Mouse (Mus musculus) gonadal fat pad, adult 2 months (tissue): ENCODE results near the gene Pik3ca. TPM values are rescaled to one million over a fixed set of nuclear protein-coding genes. Genes with fewer than 3 reads are reported as not detected.

Experiments used
- DNase-seq: peaks from one replicate; pipeline ENCODE4 v3.0.0-alpha.2; 2012; ENCODE audit warnings: low read depth
- polyA plus RNA-seq: library from polyadenylated mRNA; depleted of rRNA; stranded (reverse); fragments of >200 nt; gene quantifications from 2 replicates; pipeline ENCODE4 v1.2.3, GENCODE M21; 2012

The Pik3ca gene
- polyA plus RNA-seq, 1 experiment = 8.0 TPM

DNA sequence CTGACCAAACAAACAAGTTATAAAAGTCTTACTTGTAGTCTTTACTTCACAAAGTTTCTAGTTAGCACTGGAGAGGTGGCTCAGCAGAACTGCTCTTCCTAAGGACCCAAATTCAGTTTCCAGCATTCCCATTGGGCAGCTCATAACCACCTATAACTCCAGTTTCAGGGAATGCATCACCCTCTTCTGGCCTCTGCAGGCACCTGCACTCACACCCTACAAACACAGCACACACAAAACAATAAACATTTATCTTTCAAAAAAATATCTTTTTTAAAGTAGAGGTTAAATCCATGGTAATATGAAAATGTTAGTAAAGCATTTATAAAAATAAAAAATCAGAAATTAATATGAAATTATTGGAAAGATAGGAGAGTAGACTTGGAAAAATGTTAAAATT is 44.2 kb downstream of the Pik3ca start:
- DNase-seq = no peak

DNA sequence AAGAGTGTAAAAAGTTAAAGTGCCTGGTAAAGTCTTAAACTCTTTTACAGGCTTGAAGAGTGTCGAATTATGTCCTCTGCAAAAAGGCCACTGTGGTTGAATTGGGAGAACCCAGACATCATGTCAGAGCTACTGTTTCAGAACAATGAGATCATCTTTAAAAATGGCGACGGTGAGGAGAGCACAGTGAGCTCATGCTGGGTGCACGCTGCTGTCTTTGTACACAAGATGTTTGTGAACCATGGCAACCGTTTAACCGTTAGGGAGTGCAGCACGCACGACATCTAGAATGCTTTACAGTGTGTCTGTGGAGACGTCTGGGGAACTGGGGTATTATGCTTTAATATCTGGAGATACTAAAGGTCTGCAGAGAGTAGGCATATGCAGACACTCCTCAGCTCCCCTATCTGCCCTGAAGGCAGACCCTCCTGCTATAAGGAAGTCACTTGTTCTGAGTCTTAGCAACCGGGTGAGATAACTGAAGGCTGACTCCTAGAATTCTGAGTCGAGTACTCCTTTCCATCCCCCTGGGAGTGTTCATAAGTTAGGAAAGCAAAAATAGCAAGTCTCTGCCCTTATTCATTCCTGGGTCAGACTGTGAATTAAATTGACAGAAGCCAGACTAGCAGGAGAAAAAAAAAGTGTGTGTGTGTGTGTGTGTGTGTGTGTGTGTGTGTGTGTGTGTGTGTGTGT is 57.0 kb downstream of the Pik3ca start:
- DNase-seq = no peak

DNA sequence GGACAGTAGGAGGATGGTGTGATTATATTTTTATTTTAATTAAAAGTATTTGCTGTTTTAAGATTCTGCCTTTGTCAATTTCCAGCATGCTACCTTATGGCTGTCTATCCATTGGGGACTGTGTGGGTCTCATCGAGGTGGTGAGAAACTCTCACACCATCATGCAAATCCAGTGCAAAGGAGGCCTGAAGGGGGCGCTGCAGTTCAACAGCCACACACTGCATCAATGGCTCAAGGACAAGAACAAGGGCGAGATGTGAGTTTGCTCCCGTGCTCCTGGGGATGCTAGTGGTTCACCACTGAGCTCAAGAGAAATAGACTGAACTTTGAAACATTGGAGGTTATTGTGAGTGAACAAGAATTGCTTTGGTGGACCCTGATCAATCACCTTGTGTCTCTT is 62.3 kb downstream of the Pik3ca start:
- no peak for DNase-seq

DNA sequence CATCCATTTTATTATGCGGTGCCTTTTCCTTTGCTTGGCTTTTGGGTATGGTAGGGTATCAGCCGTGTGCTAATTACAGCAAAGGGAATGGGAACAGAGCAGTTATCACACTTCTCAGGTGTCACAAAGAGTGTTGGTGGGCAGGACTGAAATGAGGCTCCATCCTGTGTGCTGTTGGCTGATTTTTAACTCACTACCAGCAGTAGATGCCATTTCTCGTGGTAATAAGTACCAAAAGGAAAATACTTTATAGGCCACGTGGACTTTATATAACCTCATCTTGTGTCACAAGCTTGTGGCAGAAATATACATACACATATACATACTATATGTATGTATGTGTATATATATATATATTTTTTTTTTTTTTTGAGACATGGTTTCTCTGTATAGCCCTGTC is 69.8 kb downstream of the Pik3ca start:
- no peak for DNase-seq

DNA sequence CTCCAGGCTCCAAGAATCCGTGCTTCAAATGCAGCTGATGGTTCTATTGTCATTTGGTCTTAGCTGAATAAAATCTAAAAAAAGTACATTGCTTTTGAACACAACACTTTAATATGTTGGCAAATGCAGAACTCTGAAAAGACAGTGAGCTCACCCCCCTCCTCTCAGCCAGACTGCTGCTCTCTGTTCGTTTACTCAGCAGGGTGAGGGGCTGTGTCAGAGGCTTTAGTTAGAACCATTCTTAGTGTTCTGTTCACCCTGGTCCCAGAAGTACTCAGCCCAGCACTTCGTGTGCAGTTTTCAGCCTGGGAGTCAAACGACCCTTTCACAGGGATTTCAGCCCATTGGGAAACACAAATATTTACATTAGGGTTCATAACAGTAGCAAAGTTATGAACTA is 70.9 kb downstream of the Pik3ca start:
- no peak for DNase-seq

DNA sequence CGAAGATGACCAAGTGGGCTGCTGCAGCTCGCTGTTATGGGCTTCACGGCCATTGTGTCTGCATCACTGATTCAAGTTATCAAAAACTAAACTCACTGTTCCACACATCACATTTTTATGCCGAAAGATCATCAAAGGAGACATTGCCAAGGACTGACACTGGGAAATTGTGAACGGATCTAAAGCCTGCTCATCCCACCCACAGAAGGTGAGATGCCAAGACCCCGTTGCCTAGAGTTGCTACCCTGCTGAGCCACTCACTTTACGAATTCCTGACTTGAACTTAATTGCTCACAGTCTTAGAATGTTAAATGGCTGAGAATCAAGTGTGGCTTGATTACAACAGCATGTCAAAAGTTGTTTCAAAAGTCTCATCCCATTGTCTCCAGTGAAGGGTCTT is 73.0 kb downstream of the Pik3ca start:
- no peak for DNase-seq

DNA sequence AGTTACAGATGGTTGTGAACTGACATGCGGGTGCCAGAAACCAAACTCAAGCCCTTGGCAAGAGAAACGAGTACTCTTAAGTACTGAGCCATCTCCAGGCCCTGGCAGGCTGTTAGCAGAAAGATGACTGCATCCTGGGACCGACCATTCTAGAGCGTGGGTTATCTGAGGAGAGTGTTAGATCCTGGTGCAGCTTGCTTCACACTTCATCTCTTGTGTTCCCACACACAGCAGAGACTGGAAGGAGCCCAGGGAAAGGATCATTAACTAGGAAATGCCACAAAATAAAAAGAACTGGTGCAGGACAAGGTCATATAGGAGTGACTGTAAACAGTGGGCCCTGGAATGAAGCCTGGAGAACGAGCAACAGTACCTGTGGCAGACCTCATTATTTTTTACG is 73.6 kb downstream of the Pik3ca start:
- DNase-seq = no peak

DNA sequence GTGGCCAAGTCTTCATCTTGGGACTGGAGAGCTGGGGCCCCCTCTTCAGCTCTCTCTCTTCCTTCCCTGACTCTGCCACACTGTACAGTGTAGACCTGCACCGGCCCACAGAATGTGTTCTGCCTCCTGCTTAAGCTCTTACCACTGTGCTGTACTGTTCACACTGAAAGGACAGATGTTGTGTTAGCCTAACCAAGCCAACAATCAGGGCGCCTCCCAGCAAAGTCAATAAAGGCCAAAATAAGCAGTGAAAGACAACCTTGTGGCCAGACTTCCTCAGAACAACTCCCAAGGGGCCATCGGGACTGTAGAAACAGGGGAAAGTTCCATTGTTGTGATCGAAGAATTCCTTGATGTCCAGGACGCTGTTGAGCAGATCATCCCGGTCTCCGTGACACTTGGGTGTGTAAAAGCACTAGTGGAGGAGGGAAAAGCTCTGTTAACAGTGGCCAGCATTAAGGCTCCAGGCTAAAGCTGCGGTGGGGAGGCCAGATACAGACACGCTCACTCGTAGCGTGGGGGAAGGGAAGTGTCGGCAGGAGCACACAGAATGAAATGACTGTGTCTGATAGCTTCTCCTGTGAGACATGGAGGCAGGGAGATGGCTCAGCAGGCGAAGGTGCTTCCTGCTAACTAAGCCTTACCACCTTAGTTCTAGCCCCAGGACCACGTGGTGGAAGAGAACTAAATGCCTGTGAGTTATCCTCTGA is 74.9 kb downstream of the Pik3ca start:
- DNase-seq = no peak

DNA sequence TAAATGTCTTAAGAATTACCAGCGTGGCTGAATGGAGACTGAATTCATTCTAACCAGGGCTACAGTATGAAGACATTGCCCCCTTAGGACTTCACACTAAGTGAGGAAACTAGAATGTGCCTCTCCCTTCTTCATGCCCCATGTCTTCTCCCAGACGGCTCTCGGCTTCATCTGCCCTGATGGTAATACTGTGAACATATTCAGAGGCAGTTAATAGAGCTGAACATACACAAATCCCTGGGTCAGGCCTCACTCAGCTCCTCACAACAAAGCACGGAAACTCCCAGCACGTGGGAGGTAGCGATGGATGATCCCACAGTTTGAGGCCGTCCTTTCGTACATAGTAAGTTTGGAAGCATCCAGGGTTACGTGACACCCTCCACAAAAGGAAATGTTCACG is 75.7 kb downstream of the Pik3ca start:
- DNase-seq = no peak

DNA sequence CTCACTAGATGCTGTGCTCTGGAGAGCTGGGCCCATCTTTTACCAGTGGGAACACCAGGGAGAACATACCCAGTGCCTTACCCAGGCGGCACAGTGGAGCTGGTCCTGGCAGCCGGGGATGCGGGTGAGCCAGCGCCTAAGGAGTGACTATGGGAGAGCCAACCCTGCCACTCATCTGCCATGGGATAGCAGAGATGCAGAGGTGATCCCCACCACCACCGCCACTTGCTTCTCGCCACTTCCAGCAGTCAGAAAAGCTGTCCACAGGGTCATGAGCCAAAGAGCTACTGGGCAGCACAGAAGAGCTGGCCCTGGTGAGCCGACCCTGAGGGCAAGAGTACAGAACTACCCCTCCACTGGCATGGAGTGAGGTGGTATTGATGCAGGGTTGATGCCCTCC is 82.5 kb downstream of the Pik3ca start:
- DNase-seq = no peak

DNA sequence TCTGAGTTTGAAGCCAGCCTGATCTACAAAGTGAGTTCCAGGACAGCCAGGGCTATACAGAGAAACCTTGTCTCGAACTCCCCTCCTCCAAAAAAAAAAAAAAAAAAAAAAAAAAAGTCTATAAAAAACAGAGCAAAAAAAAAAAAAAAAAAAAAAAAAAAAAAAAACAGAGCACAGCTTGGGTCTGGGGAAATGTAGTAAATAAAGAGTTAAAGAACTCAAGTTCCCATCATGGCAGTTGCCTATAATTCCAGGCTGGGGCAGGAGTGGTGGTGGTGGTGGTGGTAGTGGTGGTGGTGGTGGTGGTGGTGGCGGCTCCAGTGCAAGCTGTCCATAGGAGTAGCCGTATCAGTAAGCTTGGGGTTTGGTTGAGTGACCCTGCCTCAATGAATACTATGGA is 85.6 kb downstream of the Pik3ca start:
- DNase-seq = no peak

DNA sequence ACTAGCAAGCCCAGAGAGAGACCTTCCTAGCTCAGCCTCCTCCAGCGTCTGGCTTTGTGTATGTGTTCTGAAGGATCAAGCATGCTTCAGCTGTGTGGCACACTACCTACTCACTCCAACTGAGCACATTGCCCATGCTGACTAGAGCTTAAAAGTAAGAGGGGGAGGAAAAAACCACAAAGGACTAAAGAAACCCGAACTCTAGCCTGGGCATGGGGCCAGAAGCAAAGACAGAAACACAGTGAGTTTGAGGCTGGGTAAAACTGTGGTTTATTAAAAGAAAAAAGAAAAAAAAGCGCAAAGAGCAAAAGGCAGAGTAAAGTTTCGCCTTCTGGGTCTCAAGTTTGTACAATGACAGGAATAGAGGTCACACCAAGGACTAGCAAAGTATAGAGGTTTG is 89.1 kb downstream of the Pik3ca start:
- no peak for DNase-seq

DNA sequence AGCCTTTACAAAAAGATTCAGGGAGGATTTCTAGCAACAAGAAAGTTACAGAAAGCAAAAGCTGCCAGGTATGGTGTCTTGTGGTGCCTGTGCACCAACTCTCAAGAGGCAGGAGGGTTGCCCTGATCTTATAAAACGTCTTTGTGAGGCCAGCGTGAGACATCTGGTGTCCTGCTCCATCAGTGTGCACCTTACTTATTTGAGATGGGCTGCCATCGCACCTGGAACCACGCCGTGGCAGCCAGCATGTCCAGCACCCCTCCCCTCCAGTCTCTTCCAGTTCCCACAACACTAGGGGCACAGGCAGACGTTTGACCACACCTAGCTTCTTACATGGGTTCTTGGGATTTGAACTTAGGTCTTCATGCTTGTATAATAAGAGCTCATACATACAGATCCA is 90.7 kb downstream of the Pik3ca start:
- no peak for DNase-seq

DNA sequence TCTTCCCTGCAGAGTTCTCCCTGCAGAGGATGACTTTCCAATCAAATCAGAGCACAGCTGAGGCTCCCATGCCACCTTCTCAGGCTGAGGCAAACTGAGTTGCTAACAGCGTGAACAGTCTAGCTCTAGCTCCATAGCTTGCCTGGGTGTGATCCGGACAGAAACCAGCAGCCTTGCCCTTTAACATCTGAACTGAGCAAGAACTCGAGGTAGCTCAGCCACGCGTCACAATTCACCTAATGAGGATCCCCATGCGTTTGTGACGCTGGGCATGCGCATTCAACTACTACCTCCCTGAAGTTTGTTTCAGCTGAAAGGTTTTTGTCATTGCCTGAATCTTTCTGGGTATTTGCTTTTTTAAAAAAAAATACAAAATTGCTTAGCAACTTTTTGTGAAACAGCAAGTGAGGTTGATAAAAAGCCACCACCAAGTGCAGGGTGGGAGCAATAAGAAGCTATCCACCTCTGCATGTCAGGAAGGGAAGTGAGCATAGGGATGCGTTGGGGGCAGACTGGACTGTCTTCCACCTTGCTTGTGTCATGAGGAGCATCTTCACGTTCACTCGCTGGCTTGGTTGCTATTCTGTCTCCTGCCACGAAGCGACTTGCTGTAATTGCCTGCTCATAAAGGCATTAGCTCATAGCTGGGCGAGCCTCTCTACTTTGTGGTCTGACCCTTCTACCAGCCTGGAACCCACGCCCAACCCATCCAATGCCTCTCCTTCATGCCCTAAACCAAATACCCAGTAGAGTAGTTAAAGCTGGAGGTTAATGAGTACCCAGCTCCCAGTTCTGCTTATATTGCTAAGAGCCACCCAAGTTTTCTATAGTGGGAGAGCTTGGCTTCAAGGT is 92.8 kb downstream of the Pik3ca start:
- DNase-seq = no peak

DNA sequence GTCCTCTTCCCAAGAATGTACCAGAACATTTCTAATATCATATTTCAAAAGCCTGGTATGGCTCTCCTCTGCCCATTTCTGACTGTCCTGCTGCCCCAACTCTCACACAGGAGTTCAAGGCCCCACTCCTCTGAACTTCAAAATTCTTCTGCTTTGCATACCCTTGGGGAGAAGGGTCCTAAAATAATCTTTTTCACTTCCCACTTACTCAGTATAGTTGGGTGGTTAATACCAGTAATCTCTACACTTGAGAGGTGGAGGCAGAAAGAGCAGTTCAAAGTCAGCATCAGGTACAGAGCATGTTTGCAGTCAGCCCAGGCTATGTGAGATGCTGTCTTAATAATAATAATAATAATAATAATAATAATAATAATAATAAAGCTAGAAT is 93.5 kb downstream of the Pik3ca start:
- DNase-seq = no peak

DNA sequence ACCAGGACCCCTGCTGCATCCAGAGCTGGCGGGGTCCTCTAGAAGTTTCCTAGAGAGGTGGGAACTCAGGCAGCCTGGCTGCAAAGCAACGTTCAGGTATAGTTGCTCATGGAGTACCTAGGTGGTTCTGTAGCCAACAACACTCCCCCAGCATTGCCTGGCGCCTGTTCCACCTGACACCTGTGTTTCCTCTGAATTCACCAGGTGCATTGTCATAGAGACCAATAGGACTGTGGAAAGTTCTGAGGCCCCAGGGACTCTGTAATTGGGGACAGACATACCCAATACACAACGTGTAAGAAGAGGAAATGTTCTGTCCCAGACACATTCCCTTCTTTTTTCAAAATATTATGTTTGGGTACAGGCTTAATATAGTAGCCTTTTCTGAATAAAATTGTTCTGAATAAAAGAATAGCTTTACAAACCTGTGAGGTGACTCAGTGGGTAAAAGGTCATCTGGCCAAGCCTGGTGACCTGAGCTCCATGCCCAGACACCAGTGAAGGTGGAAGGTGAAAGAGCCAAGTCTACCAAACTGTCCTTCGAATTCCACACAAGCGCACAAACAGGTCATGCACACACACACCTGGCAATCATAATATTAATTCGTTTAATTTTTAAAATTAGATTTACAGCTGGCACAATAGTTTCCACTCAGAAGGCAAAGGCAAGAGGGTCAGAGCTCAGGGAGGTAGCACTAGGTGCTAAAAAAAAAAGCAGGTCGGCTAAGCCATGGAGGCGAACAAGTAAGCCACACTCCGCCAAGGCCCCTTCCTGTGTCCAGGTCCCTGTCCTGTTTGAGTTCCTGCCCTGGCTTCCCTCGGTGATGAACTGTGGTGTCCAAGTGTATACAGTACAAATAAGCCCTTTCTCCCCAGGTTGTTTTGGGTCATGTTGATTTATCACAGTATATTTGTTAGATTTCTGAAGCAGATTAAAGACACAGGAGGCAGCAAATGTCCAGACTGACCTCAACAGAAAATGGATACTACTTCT is 94.9 kb downstream of the Pik3ca start, which contains the start of gene Kcnmb3:
Kcnmb3 (minus strand) TSS at position 135 of the 994 bp plus-strand sequence.
- no peak for DNase-seq

DNA sequence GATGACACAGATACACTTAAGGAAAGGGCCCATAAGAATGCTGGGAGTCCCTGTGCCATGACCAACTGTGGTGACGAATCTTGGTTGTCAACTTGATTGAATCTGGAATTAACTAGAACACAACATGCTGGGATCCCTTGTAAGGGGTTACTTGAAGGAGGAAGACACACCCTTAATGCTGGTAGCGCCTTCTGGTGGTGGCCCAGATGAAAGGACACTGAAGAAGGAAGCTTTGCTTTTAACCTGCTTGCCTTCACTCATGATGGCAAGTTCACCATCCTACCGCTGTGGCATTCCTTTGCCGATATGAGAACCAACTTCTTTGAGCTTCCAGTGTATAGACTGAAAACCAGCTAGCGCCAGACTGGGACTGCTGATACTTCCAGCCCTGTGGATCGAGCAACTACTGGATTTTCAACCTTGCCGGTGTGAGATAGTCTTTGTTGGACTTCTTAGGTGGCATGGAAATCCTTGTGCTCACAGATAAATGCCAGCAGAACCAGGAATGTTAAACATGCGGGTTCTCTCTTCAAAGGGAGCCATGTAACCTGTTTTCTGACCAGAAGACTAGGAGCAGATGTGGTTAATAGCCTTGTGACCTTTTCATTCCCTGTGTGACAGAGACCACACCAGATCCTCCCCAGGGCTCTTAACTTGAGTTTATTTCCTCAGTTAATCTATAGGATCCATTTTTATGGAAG is 97.1 kb downstream of the Pik3ca start:
- no peak for DNase-seq

DNA sequence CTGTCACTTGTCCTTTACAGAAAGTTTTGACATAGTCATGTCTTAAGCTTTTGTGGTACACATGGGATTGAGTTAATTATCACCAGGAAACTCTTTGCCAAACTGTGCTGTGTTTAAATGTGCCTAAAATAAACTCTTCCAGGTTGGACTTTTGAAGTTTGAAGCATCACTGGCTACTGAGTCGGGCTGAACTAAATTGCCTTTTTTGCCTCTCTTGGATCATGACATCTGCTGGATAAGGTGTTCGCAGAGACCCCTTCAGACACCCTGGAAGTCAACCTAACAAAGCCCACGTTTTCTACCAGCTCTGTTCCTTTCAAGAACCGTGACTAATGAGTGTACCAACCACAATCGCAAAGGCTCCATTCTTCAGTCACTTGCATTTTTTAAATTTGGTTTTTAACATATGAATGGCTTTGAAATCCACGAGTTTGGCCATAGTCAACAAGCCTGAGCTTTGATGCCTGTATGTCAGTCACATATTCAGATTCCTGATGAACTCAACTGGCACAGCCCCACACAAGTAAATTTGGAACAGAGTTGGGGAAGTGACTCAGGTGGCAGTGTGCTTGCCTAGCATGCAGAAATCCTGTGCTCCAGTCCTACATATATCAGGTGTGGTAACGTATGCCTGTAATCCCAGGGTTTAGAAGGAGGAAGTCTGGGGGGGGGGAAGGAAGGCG is 97.8 kb downstream of the Pik3ca start:
- DNase-seq = no peak

DNA sequence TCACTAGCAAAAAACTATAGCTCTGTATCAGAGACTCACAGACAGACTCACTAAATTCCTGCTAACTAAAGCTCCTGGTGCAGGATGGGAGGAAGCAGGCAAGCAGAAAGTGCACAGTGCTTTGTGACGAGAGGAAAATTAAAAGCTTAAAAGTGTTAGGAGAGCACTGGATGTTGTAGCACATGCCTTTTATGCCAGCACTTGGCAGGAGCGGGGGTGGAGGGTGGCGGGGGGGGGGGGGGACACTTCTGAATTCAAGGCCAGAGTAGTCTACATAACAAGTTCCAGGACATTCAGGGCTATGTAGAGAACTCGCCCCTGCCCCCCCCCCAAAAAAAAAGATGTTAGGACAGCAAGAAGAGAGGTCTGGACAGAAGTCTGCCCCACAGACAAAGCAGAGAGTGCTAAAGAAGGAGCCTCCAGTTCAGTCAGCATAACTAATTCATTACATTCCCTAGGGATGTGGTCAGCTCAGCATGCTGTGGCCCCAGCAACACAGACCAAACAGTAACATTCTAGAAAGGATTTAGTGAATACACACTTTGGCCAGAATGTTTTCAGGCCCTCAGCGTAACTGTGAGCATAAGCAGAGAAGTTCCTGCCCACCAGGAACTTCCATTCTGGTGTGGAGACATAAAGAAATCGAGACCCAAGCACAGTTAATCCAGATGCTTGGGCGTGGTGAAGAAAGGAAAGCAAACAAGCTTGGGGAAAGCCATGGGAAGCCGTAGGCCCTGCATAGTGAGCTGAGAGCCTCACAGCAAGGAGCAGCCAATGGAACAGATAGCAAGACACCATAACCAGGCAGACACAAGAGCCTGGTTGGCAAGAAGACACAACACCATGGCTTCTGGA is 98.6 kb downstream of the Pik3ca start:
- DNase-seq = no peak
